Mouse (Mus musculus): ENCODE data around the gene Rcan3.

The Rcan3 gene

DNA sequence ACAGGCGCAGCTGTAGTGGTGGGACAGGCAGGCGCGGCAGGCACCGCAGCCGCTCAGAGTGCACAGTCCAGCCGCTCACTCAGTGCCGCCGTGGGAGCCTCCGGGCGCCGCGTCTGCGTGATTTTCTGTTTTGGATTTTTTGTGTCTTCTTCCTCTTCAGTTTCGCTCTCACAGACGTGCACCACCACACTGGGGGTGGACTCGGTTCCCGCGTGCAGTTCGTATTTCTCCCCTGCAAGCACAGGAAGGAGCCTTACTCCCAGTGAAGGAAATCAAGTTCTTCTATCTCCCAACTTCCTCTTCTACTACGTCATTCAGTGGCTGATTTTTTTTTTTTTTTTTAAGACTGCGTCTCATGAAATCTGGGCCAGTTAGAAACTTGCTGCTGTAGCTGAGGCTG lies 17.3 kb downstream of the Rcan3 start:
- peak; percentile 41 to 43 for DNase-seq (ENCODE audit: low read depth in 1 of 2, low spot score in 2 of 2)

- no peak for DNase-seq (ENCODE audit: low read depth in 1 of 2, low spot score in 2 of 2)
Observed at GRCm38 (mm10) chr4:135413491-135413890, 20.2 kb downstream of the Rcan3 start.

DNA sequence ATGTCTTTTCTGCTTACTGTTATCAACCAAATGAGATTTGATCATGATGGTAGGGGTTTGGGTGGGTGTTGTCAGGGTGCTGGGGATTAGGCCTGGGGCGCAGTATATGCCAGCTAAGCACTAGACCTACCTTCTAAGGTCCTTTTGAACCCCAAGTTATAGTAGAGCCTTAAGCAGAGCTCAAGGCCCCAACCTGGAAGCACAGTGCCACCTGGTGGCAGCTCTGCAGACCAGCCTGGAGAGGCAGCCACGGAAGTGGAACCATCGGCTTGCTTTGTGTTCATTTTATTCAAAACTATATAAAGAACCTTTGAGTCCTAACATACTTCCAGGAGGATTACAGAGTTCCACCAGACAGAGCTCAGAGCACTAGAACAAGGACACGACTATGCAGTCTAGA lies 22.0 kb downstream of the Rcan3 start:
- DNase-seq (ENCODE audit: low read depth in 1 of 2, low spot score in 2 of 2) = peak in 1 of 2 experiments; percentile 34

DNA sequence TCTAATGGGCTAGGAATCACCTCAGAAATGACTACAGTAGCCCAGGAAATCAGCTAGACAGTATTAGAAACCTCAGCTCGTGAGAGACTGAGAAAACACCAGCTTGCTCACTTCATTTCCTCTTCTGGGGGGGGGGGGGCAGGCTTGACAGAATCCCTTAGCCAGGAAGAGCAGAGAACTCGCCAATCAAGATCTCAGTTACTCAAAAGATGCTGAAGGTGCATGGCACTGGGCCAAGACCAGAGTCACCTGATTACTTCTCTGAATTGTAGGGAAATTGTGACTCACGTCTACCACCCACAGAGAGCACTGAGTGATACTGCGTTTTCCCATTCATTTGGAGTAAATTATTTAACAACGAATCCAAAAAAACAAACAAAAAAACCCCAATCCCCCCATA lies 27.5 kb downstream of the Rcan3 start:
- no peak for DNase-seq (ENCODE audit: low read depth in 1 of 2, low spot score in 2 of 2)

- no peak for DNase-seq (ENCODE audit: low read depth in 1 of 2, low spot score in 2 of 2)
Observed at GRCm38 (mm10) chr4:135404916-135405315, 28.7 kb downstream of the Rcan3 start.

- no peak for DNase-seq (ENCODE audit: low read depth in 1 of 2, low spot score in 2 of 2)
Observed at GRCm38 (mm10) chr4:135404048-135404447, 29.6 kb downstream of the Rcan3 start.

DNA sequence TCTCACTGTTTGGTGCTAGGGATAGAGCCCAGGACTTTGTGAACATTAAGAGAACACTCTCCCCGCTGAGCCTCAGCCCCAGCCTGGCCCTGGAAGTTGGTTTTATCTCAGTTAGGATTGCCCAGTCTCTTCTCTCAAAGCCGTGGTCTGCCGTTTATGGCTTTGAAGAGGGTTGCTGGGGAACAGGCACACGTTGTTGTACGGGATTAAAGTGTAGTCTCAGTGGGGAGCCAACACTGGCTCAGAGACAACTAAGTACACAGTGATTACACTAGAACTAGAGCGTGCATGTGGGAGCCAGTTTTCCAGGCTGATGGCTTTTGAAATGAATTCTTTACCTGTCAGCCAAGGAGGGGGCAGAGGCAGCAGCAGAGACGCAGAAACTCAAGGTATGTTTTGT lies 31.8 kb downstream of the Rcan3 start:
- DNase-seq (ENCODE audit: low read depth in 1 of 2, low spot score in 2 of 2) = no peak

- no peak for DNase-seq (ENCODE audit: low read depth in 1 of 2, low spot score in 2 of 2)
Observed at GRCm38 (mm10) chr4:135397991-135398390, 35.7 kb downstream of the Rcan3 start, which contains the start of gene Ncmap. Gene Ncmap (minus strand): TSS chr4:135398227.

DNA sequence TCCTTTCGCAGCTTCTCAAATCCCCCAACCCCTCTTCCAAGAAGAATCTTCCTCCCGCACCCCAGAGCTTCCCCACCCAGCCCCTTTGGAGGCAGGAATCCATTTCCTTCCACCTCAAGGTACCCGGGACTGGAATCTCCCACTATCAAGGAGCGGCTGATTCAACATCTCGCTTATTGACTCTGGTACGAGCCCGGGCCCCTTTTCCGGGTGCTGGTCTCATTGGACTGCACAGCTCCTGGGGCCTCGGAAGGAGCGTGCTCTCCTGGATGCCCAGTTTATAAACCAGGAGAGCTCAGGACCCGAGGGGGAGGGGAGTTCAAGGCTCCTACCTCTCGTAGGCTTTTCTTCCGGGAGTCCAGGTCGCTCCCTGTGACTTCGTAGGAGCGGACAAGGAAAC lies 36.1 kb downstream of the Rcan3 start:
- no peak for DNase-seq (ENCODE audit: low read depth in 1 of 2, low spot score in 2 of 2)

DNA sequence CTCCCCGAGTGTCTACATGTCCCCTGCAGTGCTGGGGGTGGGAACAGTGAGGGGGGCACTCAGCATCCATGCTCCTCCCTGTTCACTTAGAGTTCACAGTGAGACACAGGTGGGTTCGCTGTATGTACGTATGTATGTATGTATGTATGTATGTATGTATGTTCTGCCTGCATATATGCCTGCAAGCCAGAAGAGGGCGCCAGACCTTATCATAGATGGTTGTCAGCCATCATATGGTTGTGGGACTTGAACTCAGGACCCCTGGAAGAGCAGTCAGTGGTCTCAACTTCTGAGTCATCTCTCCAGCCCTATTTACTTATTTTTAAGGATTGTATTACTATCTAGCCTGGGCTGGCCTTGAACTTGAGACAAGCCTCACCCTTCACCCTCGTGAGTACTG lies 37.4 kb downstream of the Rcan3 start:
- DNase-seq (ENCODE audit: low read depth in 1 of 2, low spot score in 2 of 2) = no peak

- no peak for DNase-seq (ENCODE audit: low read depth in 1 of 2, low spot score in 2 of 2)
Observed at GRCm38 (mm10) chr4:135395375-135395774, 38.3 kb downstream of the Rcan3 start.

DNA sequence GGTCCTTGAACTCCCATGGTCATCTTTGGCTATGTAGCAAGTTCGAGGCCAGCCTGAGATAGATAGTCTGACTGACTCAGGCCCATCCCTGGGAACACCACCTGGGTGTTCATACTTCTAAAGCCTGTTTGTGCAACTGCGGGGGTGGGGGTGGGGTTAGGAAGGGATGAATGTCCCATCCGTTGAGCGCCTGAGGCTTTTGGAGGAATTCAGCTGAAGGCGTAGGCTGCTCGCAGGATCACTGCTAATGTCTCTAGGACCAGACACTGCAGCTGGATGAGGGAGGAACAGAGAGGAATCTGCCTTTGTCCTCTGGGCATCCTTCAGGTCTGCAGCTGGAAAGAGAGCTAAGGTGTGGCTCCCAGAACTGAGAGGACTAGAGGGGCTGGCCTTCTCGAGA lies 39.0 kb downstream of the Rcan3 start:
- no peak for DNase-seq (ENCODE audit: low read depth in 1 of 2, low spot score in 2 of 2)

DNA sequence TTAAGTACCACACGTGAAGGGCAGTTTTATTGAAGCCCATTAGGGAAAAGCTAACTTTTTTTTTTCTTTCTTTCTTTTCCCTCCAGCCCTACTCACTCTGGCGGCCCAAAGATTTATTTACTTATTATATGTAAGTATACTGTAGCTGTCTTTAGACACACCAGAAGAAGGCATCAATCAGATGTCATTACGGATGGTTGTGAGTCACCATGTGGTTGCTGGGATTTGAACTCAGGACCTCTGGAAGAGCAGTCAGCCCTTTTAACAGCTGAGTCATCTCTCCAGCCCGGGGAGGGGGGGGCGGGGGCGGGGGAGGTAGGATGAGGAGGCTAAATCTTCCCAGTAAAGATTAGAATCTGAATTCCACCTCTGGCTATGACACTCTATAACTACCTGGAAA lies 40.3 kb downstream of the Rcan3 start:
- DNase-seq (ENCODE audit: low read depth in 1 of 2, low spot score in 2 of 2) = no peak

DNA sequence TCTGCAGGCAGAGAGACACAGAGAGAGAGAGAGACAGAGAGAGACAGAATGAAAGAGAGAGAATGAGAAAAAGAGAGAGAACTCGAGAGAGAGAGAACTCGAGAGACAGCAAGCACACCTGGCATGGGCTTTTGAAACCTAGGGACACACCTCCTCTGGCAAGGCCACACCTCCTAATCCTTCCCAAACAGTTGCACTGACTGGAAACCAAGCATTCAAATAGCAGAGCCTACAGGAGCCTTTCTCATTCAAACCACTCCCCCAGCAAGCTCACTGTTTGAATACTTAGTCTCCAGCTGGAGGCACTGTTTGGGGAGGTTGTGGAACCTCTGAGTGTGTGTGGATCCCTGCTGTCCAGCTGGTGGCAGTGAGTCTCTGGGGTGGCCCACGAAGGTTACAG lies 40.9 kb downstream of the Rcan3 start:
- no peak for DNase-seq (ENCODE audit: low read depth in 1 of 2, low spot score in 2 of 2)

- DNase-seq (ENCODE audit: low read depth in 1 of 2, low spot score in 2 of 2) = no peak
Observed at GRCm38 (mm10) chr4:135391014-135391413, 42.6 kb downstream of the Rcan3 start.

GRCm38 (mm10) chr4:135385614-135386013 lies 48.0 kb downstream of the Rcan3 start:
- no peak for DNase-seq (ENCODE audit: low read depth in 1 of 2, low spot score in 2 of 2)

DNA sequence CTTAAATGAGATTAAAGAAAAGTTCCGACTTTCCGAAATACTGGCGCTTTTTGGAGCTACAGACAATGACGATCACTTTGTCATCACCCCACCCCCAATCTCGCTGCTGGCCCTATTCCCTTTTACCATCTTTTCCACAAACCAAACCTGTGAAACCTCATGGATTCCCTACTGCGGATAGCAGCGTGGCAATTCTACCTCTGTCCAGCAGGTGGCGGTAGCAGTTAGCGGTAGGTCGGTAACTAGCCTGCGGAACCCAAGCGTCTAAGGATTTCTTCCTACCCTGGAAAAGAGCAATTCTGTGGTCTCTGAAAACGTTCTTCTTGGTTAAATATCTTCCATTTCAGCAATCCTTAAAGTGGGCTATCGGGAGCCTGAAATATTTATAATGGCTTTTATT lies 51.3 kb downstream of the Rcan3 start:
- peak; percentile 26 to 29 for DNase-seq (ENCODE audit: low read depth in 1 of 2, low spot score in 2 of 2)

DNA sequence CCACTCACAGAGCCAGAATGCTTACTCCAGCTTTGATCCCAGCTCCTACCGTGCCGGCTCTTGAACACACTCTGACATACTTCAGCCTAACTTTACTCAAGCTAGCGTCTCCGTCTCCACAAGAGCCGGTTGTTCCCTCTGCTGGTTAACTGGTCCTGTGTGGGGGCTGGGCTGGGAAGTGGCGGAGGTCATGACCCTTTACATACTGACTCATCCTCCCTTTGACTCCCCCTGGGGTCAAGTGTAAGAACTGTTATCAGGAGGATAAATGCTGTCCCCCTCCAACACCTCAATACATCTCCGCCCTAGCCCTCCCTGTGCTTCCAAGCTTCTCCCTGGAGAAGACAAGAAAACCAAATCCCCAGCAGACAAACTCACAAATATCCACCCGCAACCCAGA lies 52.3 kb downstream of the Rcan3 start:
- no peak for DNase-seq (ENCODE audit: low read depth in 1 of 2, low spot score in 2 of 2)

GRCm38 (mm10) chr4:135377241-135377640 lies 56.4 kb downstream of the Rcan3 start:
- no peak for DNase-seq (ENCODE audit: low read depth in 1 of 2, low spot score in 2 of 2)

DNA sequence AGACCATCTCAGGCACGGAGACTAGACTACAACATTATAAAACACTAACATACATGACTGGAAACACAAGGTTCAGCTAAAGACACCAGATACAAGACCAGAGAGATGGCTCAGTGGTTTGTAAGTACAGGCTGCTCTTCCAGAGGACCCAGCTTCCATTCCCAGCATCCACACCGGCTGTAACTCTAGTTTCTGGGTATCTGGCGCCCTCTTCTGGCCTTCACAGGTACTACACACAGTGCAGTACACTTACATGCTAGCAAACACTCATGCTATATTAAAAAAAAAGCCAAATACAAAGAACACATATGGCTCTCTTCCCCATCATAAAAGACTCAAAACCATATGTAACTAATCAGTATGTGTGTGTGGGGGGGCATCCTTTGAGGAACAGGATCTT lies 58.2 kb downstream of the Rcan3 start:
- no peak for DNase-seq (ENCODE audit: low read depth in 1 of 2, low spot score in 2 of 2)

- DNase-seq (ENCODE audit: low read depth in 1 of 2, low spot score in 2 of 2) = no peak
Observed at GRCm38 (mm10) chr4:135373299-135373698, 60.4 kb downstream of the Rcan3 start.

GRCm38 (mm10) chr4:135370372-135370771 lies 63.3 kb downstream of the Rcan3 start:
- DNase-seq (ENCODE audit: low read depth in 1 of 2, low spot score in 2 of 2) = no peak

DNA sequence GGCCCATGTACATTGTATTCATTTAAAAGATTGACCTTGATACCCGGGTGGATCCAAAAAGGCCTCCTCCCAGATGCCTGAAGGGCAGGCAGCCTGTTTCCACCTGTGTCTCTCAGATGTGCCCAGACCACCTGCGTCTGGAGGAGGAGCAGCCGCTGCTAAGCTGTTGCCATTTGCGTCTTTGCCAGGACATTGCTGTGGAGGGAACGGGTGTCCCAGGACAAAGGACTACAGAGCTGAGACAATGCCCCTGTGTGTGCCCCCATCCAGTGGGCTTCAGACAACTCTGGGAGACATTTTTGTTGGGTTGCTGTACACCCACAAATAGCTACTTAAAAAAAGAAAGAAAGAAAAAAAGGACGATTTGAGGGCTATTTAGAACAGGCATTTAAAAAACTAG lies 70.8 kb downstream of the Rcan3 start:
- DNase-seq (ENCODE audit: low read depth in 1 of 2, low spot score in 2 of 2) = no peak

Data from monocyte, adult 2 months (primary cell).